Mouse (Mus musculus): ENCODE measurements around the gene Inpp5a. TPM values are rescaled to one million over a fixed set of nuclear protein-coding genes. Genes with fewer than 3 reads are reported as not detected.
A peak's percentile ranks its signal among the peaks of the same experiment; 100 is the strongest.

The Inpp5a gene
- polyA plus RNA-seq, 1 experiment from 2014 or later: 28.5 TPM

DNA sequence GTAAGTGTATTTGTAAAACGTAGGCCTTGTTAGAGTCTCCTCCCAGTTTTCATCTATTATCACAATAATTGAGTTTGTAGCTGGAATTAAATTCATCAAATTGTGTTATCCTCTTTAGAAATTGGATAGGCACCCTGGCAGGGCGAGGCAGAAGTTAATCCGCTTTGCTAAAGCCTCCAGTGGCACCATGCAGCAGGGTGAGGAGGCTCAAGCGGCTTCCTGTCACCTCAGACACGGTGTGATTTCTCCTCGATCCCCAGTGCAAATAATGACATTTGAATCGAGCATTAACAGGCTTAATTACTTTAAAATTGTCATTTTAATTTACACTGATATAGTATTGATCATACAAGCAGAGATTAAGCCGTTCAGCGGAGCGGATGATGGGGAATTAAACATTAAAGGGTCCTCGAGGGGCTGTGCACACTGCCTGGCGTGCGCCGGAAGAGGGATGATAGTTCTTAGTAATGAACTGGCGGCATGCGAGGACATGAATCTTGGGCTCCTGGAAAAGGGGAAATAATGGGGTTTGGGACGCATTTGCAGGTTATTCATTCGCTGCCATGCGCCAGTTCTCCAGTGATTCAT, 109.2 kb downstream of the Inpp5a start:
- Histone ChIP-seq H3K4me2 (no peak overlapping the region), H3K9me3 (no peaks in the 10 kb centered on the region), H3K4me3 (no peak overlapping the region), H3K27ac (no peak overlapping the region), H3K4me1 (no peaks in the 10 kb centered on the region), H3K36me3 (no peaks in the 10 kb centered on the region), H3K9ac (no peak overlapping the region), H3K27me3 (no peaks in the 10 kb centered on the region)
- WGBS: 85% methylated on average over 19 of the region's 19 CpGs
- ATAC-seq (ENCODE audit: insufficient number of reproducible peaks, low FRiP score, low TSS enrichment, low read depth): no peak

DNA sequence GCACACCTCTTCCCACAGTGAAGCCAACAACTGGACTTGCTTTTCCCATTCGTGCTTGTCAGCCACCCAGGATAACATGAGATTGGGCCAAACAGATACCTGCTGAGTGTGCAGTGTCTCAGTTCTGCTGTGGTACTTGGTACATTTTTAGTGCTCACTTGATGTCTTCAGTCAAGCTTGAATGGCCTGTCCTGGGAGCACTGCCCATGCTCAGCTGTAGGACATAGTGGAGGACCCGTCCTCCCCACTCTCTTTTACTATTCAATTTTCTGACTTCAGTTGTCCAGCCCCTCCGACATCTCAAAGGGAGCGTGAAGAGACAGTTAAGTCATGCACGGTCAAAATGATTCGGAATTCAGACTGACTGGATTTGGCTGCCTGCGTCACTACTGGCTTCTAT, 115.2 kb downstream of the Inpp5a start:
- Histone ChIP-seq H3K9ac (no peak overlapping the region), H3K9me3 (no peaks in the 10 kb centered on the region), H3K36me3 (no peaks in the 10 kb centered on the region), H3K27ac (no peak overlapping the region), H3K27me3 (no peaks in the 10 kb centered on the region), H3K4me1 (no peaks in the 10 kb centered on the region), H3K4me2 (no peak overlapping the region), H3K4me3 (no peak overlapping the region)
- no peak for ATAC-seq (ENCODE audit: insufficient number of reproducible peaks, low FRiP score, low TSS enrichment, low read depth)
- 86% methylated on average over 7 of the region's 7 CpGs for WGBS

GRCm38 (mm10) chr7:139506677-139507412, 117.9 kb downstream of the Inpp5a start:
- H3K36me3 ChIP-seq: peaks cover under 1% of the 10 kb centered on the region; the same call in 1 of the 2 replicates
- no peak overlapping the region for H3K4me3 ChIP-seq
- no peak overlapping the region for H3K9ac ChIP-seq
- no peaks in the 10 kb centered on the region for H3K27me3 ChIP-seq
- WGBS: 76% methylated on average over 9 of the region's 9 CpGs
- H3K27ac ChIP-seq: no peak overlapping the region
- no peaks in the 10 kb centered on the region for H3K9me3 ChIP-seq
- ATAC-seq (ENCODE audit: insufficient number of reproducible peaks, low FRiP score, low TSS enrichment, low read depth): no peak
- no peak overlapping the region for H3K4me2 ChIP-seq
- no peaks in the 10 kb centered on the region for H3K4me1 ChIP-seq

DNA sequence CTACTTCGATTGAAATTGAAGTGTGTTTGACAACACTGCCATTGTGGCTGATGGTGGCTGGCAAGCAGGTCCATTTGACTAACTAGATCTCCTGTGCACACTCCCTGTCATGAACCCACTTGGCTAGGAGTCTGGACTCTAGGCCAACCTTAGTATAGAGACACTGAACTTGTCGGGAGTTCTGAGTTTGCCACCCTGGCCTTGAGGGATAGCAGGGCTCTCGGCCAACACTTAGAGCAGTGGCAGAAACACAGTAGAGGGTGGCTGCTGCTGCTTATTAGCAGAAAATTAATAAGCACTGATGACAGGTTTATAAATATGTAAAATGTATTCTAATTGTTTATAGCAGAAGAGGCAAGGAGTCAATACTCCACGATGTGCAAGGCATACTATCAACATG, 120.0 kb downstream of the Inpp5a start:
- H3K9ac ChIP-seq: no peak overlapping the region
- H3K27ac ChIP-seq: no peak overlapping the region
- peaks cover 6% of the 10 kb centered on the region; the same call in 1 of the 2 replicates for H3K36me3 ChIP-seq
- no peaks in the 10 kb centered on the region for H3K27me3 ChIP-seq
- WGBS: 85% methylated on average over 4 of the region's 4 CpGs
- H3K9me3 ChIP-seq: no peaks in the 10 kb centered on the region
- no peak for ATAC-seq (ENCODE audit: insufficient number of reproducible peaks, low FRiP score, low TSS enrichment, low read depth)
- H3K4me3 ChIP-seq: no peak overlapping the region
- no peaks in the 10 kb centered on the region for H3K4me1 ChIP-seq
- H3K4me2 ChIP-seq: no peak overlapping the region

GRCm38 (mm10) chr7:139515959-139516660, 127.2 kb downstream of the Inpp5a start:
- no peak overlapping the region for H3K4me2 ChIP-seq
- peaks cover 6% of the 10 kb centered on the region; the same call in 1 of the 2 replicates for H3K36me3 ChIP-seq
- H3K27ac ChIP-seq: no peak overlapping the region
- peaks cover 20% of the 10 kb centered on the region for H3K4me1 ChIP-seq
- H3K9ac ChIP-seq: no peak overlapping the region
- no peaks in the 10 kb centered on the region for H3K9me3 ChIP-seq
- no peak overlapping the region for H3K4me3 ChIP-seq
- 22% methylated on average over 13 of the region's 13 CpGs for WGBS
- H3K27me3 ChIP-seq: no peaks in the 10 kb centered on the region
- peak; percentile 70 for ATAC-seq (ENCODE audit: insufficient number of reproducible peaks, low FRiP score, low TSS enrichment, low read depth)

- no peaks in the 10 kb centered on the region for H3K27me3 ChIP-seq
- WGBS: 71% methylated on average over 5 of the region's 5 CpGs
- H3K4me1 ChIP-seq: peaks cover 20% of the 10 kb centered on the region
- H3K27ac ChIP-seq: peak overlapping the region; percentile 38; the same call in 1 of the 2 replicates
- H3K36me3 ChIP-seq: peaks cover 6% of the 10 kb centered on the region; the same call in 1 of the 2 replicates
- no peak for ATAC-seq (ENCODE audit: insufficient number of reproducible peaks, low FRiP score, low TSS enrichment, low read depth)
- no peak overlapping the region for H3K4me3 ChIP-seq
- H3K4me2 ChIP-seq: no peak overlapping the region
- H3K9me3 ChIP-seq: no peaks in the 10 kb centered on the region
- H3K9ac ChIP-seq: no peak overlapping the region
These were observed 127.7 kb downstream of the Inpp5a start for GRCm38 (mm10) chr7:139516661-139517016.

DNA sequence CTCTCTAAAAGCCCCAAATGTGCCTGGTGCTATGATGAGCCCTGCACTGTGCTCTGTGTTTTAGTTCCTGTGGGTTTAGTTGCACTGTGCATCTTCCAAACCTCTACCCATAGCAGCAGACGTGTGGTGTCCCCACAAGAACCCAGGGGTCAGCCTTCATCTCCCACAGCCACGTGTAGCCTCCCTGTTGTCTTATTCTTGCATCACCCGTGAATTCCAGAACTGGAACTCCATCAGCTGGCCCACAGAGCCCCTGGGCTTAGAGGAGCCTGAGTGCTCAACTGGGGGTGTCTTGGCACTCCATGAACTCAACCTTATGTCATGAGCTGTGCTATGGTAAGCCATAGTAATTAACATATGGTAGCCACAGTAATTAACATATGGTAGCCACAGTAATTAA, 129.4 kb downstream of the Inpp5a start:
- H3K27ac ChIP-seq: no peak overlapping the region
- H3K4me1 ChIP-seq: peaks cover 20% of the 10 kb centered on the region
- no peak for ATAC-seq (ENCODE audit: insufficient number of reproducible peaks, low FRiP score, low TSS enrichment, low read depth)
- no peaks in the 10 kb centered on the region for H3K9me3 ChIP-seq
- no peaks in the 10 kb centered on the region for H3K27me3 ChIP-seq
- WGBS: 55% methylated on average over 3 of the region's 3 CpGs
- no peak overlapping the region for H3K4me2 ChIP-seq
- no peak overlapping the region for H3K4me3 ChIP-seq
- H3K36me3 ChIP-seq: no peaks in the 10 kb centered on the region
- H3K9ac ChIP-seq: no peak overlapping the region

DNA sequence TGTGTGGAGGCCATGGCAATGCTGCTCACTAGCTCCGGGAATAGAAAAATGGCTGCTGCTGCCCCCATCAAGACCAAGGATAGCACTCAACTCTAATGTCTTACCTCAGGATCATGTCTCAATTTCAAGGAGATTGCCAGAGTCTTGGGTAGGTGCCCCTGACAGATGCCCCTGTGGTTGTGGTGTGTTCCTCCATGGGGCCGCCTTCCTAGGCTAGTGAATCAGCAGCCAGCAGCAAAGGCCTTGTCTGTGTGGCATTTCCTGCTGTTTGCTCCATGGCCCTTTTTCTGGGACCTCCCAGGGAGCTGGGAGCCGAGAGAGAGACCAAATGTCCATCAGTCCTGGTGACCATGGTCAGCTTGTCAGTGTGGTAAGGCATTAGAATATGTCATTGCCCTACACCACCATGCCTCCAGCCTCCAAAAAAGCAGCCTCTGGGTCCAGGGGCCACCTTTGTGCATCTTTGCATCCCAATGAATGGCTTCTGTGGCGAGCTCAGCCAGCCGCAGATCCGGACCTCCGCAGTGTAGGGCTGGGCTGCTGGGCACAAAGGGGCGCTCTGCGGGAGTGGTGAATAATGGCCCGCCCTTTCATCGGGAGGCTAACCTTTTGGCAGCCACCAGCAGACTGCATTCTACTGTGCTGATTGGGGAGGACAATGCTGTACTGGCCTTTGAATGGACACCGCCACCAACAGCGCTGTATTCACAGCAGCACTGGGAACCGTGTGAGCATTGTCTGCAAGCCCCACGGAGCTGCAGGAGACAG, 139.6 kb downstream of the Inpp5a start:
- H3K4me2 ChIP-seq: no peak overlapping the region
- no peaks in the 10 kb centered on the region for H3K9me3 ChIP-seq
- H3K4me1 ChIP-seq: no peaks in the 10 kb centered on the region
- WGBS: 45% methylated on average over 15 of the region's 15 CpGs
- no peaks in the 10 kb centered on the region for H3K27me3 ChIP-seq
- no peak overlapping the region for H3K27ac ChIP-seq
- ATAC-seq (ENCODE audit: insufficient number of reproducible peaks, low FRiP score, low TSS enrichment, low read depth): no peak
- peaks cover 33% of the 10 kb centered on the region for H3K36me3 ChIP-seq
- no peak overlapping the region for H3K9ac ChIP-seq
- H3K4me3 ChIP-seq: no peak overlapping the region

- Histone ChIP-seq H3K4me1 (no peaks in the 10 kb centered on the region), H3K9ac (no peak overlapping the region), H3K4me2 (no peak overlapping the region), H3K27ac (no peak overlapping the region), H3K36me3 (peaks cover 26% of the 10 kb centered on the region), H3K4me3 (no peak overlapping the region), H3K27me3 (no peaks in the 10 kb centered on the region), H3K9me3 (no peaks in the 10 kb centered on the region)
- no peak for ATAC-seq (ENCODE audit: insufficient number of reproducible peaks, low FRiP score, low TSS enrichment, low read depth)
These were observed 140.3 kb downstream of the Inpp5a start for GRCm38 (mm10) chr7:139529208-139529607.

- 47% methylated on average over 16 of the region's 16 CpGs for WGBS
- H3K27ac ChIP-seq: no peak overlapping the region
- H3K36me3 ChIP-seq: peaks cover 30% of the 10 kb centered on the region
- H3K9ac ChIP-seq: no peak overlapping the region
- H3K4me1 ChIP-seq: no peaks in the 10 kb centered on the region
- no peaks in the 10 kb centered on the region for H3K27me3 ChIP-seq
- ATAC-seq (ENCODE audit: insufficient number of reproducible peaks, low FRiP score, low TSS enrichment, low read depth): no peak
- no peak overlapping the region for H3K4me3 ChIP-seq
- no peaks in the 10 kb centered on the region for H3K9me3 ChIP-seq
- H3K4me2 ChIP-seq: no peak overlapping the region
These were observed 141.9 kb downstream of the Inpp5a start for GRCm38 (mm10) chr7:139530591-139531427.

GRCm38 (mm10) chr7:139531428-139531801, 142.5 kb downstream of the Inpp5a start:
- no peak for ATAC-seq (ENCODE audit: insufficient number of reproducible peaks, low FRiP score, low TSS enrichment, low read depth)
- Histone ChIP-seq H3K27me3 (no peaks in the 10 kb centered on the region), H3K4me3 (no peak overlapping the region), H3K9me3 (no peaks in the 10 kb centered on the region), H3K9ac (no peak overlapping the region), H3K27ac (no peak overlapping the region), H3K4me1 (no peaks in the 10 kb centered on the region), H3K4me2 (no peak overlapping the region), H3K36me3 (peaks cover 26% of the 10 kb centered on the region)
- 63% methylated on average over 4 of the region's 4 CpGs for WGBS

Data from limb, embryonic 15.5 days (tissue).